Mouse (Mus musculus) midbrain, embryonic 13.5 days (tissue): ENCODE data around the gene Clcn5. TPM values are rescaled to one million over a fixed set of nuclear protein-coding genes. Genes with fewer than 3 reads are reported as not detected.

Experiments
- ATAC-seq: fragments of 200-750 bp; cut with Nextera tagmentation; 2 replicates; pipeline ENCODE4 v1.8.0; 2017; ENCODE audit warnings: mild to moderate bottlenecking, moderate TSS enrichment, moderate library complexity
- H3K27ac ChIP-seq: fragments of 300-500 bp; sonication (generic); 2 replicates; pipeline ENCODE4 v1.5.1; 2015; ENCODE audit warnings: inconsistent platforms, mild to moderate bottlenecking, moderate library complexity
- H3K27me3 ChIP-seq: fragments of 300-500 bp; sonication (generic); 2 replicates; pipeline ENCODE4 v1.6.1; 2015; ENCODE audit warnings: mild to moderate bottlenecking, inconsistent platforms
- H3K36me3 ChIP-seq: fragments of 300-500 bp; sonication (generic); 2 replicates; pipeline ENCODE4 v1.6.1; 2015; ENCODE audit warnings: mild to moderate bottlenecking, inconsistent platforms
- H3K4me1 ChIP-seq: fragments of 300-500 bp; sonication (generic); replicated peaks from 2 replicates; pipeline ENCODE4 v1.6.1; 2015; ENCODE audit warnings: inconsistent platforms
- H3K4me2 ChIP-seq: fragments of 300-500 bp; sonication (generic); replicated peaks from 2 replicates; pipeline ENCODE4 v1.6.1; 2015; ENCODE audit warnings: moderate library complexity, mild to moderate bottlenecking, inconsistent platforms
- H3K4me3 ChIP-seq: fragments of 300-500 bp; sonication (generic); replicated peaks from 2 replicates; pipeline ENCODE4 v1.5.1; 2015; ENCODE audit warnings: mild to moderate bottlenecking, inconsistent platforms
- H3K9ac ChIP-seq: fragments of 300-500 bp; sonication (generic); replicated peaks from 2 replicates; pipeline ENCODE4 v1.6.1; 2015; ENCODE audit warnings: mild to moderate bottlenecking, inconsistent platforms
- H3K9me3 ChIP-seq: fragments of 300-500 bp; sonication (generic); 2 replicates; pipeline ENCODE4 v1.6.1; 2016; ENCODE audit warnings: mild to moderate bottlenecking, inconsistent platforms
- WGBS: fragments of 180-500 bp; shearing (Covaris S2); methylation state at CpG from one replicate; pipeline ENCODE4 v1.1.7; 2015; 5-methylcytosine and 5-hydroxymethylcytosine counted together
- polyA plus RNA-seq: library from polyadenylated mRNA; unstranded; fragments of >200 nt; fragmentation: Nextera tagmentation; extraction: Ambion mirVana; gene quantifications from 2 replicates; pipeline ENCODE4 v1.2.1, GENCODE M21; 2015

Clcn5 gene
- polyA plus RNA-seq, 1 experiment from 2014 or later = 6.2 TPM

DNA sequence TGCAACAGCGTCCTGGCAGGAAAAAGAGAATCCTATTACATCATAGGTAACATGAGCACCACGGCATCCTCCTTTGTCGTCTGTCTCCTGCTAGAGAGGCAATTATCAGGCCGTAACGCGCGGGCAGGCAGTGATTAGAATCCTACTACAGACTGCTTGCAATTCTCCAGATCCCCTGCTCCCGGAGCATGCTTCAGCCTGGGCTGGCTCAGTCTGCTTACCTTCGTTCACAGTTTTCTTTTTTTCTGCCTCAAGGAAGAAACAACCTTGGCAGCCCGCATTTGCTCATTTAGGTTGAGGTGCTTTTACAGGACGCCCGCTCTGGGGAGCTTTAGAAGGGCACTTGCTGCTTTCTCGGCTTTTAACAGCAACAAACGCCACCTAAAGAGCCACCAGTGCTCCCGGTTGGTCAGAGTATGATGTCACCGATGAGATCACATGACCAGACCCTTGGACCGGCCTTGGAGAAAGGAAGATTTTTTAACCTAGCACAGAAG is 130.8 kb downstream of the Clcn5 start:
- Histone ChIP-seq H3K9me3 (no peaks in the 10 kb centered on the region), H3K36me3 (0 out of 2 replicates have a peak, but pooled peaks cover under 1% of the 10 kb centered on the region), H3K9ac (peak overlapping the region; percentile 68), H3K27me3 (no peaks in the 10 kb centered on the region), H3K4me2 (peak overlapping the region; percentile 56), H3K4me1 (peaks cover 12% of the 10 kb centered on the region; the same call in 1 of the 2 replicates), H3K27ac (peak overlapping the region; percentile 89), H3K4me3 (peak overlapping the region; percentile 46)
- ATAC-seq = peak; percentile 95
- 17% methylated on average over 17 of the region's 17 CpGs for WGBS

DNA sequence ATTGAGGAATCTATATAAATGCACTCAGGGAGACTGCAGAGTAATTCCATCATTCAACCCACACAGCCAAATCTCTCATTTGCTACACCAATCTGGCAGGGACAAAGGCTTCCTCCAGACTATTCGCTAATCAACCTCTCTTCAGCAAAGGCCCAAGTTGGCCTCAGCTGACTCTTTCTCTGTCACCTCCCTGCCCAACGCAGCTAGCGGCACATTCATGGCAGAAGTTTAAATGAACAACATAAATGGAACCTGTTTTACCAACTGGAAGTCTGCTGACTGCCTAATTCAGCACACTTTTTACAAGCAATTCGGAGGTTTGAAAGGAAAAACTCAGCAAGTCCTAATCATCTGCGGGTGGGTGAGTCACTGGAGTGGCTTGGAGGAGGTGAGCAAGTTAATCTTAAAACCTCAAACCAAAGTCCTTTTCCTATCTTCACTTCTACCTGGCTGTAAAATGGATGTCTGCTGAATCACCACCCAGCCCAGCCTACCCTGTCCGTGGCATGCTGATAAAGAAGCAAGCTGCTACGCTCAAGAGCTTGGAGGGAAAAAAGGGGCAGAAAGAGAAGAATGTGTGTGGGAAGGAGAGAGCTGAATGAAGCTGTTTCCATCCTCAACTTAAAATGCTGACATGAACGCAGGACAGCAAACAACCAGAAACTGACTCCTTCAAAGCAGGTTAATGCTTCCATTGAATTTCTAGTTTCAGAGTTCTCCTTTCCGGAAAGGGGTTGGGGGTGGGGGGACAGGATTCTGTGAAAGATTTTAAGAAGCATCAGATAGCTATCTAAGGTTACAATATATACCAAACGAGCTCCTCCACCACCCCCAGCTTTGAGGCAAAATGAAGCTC is 131.5 kb downstream of the Clcn5 start:
- Histone ChIP-seq H3K4me1 (peaks cover 12% of the 10 kb centered on the region; the same call in 1 of the 2 replicates), H3K4me2 (peak overlapping the region; percentile 56), H3K27me3 (no peaks in the 10 kb centered on the region), H3K36me3 (0 out of 2 replicates have a peak, but pooled peaks cover 5% of the 10 kb centered on the region), H3K27ac (peak overlapping the region; percentile 89), H3K9ac (peak overlapping the region; percentile 68), H3K9me3 (no peaks in the 10 kb centered on the region), H3K4me3 (peak overlapping the region; percentile 46)
- 28% methylated on average over 10 of the region's 10 CpGs for whole genome bisulfite sequencing
- 0 out of 2 replicates have a peak, but pooled peaks have one; percentile 36 for ATAC-seq

- ATAC-seq = no peak
- H3K9ac ChIP-seq = no peak overlapping the region
- no peaks in the 10 kb centered on the region for H3K9me3 ChIP-seq
- H3K4me2 ChIP-seq = no peak overlapping the region
- no peak overlapping the region for H3K27ac ChIP-seq
- peaks cover 11% of the 10 kb centered on the region for H3K36me3 ChIP-seq
- H3K4me3 ChIP-seq = no peak overlapping the region
- no peaks in the 10 kb centered on the region for H3K4me1 ChIP-seq
- H3K27me3 ChIP-seq = no peaks in the 10 kb centered on the region
- 91% methylated on average over 5 of the region's 5 CpGs for WGBS
Measured at GRCm38 (mm10) chrX:7170156-7170555, 149.0 kb downstream of the Clcn5 start.

DNA sequence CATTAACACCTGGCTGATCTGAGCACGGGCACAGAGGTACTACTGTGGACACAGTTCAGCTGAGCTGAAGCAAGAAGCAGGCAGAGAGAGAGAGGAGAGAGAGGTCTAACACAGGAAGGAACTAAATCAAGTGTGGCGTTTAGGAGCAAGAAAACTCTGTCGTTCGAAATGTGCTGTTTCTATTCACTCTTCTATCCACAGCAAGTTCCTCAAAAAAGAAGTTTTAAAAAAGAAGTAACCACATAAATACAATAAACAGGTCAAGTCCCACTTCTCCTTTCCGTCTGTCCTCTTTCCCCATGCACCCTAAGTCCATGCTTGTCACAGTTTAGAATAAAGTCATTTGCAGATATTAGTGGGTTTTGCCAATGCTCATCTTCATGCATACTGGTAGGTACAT is 150.4 kb downstream of the Clcn5 start:
- H3K36me3 ChIP-seq = peaks cover 14% of the 10 kb centered on the region
- no peak overlapping the region for H3K4me2 ChIP-seq
- no peak overlapping the region for H3K9ac ChIP-seq
- WGBS = 90% methylated on average over 5 of the region's 5 CpGs
- no peak overlapping the region for H3K4me3 ChIP-seq
- no peaks in the 10 kb centered on the region for H3K27me3 ChIP-seq
- no peaks in the 10 kb centered on the region for H3K9me3 ChIP-seq
- H3K4me1 ChIP-seq = no peaks in the 10 kb centered on the region
- H3K27ac ChIP-seq = no peak overlapping the region
- ATAC-seq = no peak

- Histone ChIP-seq H3K4me1 (0 out of 2 replicates have a peak, but pooled peaks cover 2% of the 10 kb centered on the region), H3K9me3 (no peaks in the 10 kb centered on the region), H3K27ac (no peak overlapping the region), H3K4me3 (no peak overlapping the region), H3K27me3 (no peaks in the 10 kb centered on the region), H3K9ac (no peak overlapping the region), H3K36me3 (peaks cover 30% of the 10 kb centered on the region), H3K4me2 (no peak overlapping the region)
- ATAC-seq = no peak
- 84% methylated on average over 3 of the region's 3 CpGs for WGBS
Measured at GRCm38 (mm10) chrX:7157976-7158375, 161.2 kb downstream of the Clcn5 start.

DNA sequence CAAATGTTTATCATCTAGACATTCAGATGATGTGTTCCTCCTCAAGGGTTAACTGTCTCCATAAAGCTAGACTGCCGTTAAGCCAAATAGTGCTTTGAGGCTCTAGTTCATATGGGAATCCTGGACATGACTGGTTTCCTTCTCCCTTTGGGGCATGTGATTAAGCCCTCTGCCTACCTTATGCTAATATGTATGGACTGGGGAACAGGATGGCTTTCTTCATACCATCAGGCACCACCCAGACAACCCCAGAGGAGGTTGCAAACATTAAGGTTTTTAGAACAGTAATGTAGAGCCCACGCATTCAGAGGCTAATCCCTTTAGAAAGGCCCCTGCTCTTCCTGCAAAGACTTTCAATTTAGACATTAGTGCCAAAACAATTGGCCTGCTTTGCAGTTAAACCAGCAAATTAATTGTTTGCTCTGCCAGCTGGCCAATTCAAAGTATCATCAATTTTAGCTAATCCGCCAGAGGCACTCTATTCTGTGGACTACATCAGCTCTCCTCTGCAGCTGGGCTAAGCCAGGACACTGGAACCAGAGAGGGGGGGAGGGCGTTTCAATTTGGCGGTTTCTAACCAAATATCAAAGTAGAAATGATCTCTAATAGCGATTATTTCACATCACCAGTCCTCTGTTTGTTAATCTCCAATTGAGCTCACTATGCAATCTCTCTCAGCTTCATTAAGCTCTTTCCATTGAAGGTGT is 163.0 kb downstream of the Clcn5 start:
- 40% methylated on average over 6 of the region's 6 CpGs for WGBS
- Histone ChIP-seq H3K27me3 (no peaks in the 10 kb centered on the region), H3K27ac (no peak overlapping the region), H3K4me2 (no peak overlapping the region), H3K36me3 (peaks cover 23% of the 10 kb centered on the region), H3K9me3 (0 out of 2 replicates have a peak, but pooled peaks cover 3% of the 10 kb centered on the region), H3K9ac (no peak overlapping the region), H3K4me1 (0 out of 2 replicates have a peak, but pooled peaks cover 2% of the 10 kb centered on the region), H3K4me3 (no peak overlapping the region)
- peak; percentile 86 for ATAC-seq

DNA sequence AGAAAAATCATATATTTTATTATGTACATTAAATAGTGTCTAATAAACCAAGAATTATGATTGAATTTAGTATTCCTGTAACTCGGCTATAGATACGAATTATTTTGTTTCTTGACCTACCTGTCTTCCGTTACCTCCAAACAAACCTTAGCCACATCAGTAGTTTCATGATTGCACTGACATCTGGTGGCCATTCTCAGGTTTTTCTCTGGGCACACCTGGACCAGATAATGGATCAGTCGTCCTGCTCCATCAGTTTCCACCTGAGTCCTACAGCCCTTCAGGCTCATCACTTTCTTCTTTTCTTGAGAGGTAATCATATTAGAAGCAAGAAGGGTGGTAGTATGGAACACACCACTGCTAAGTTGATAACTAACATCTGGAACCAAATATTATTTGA is 169.0 kb downstream of the Clcn5 start:
- Histone ChIP-seq H3K4me3 (no peak overlapping the region), H3K27me3 (no peaks in the 10 kb centered on the region), H3K9ac (no peak overlapping the region), H3K9me3 (0 out of 2 replicates have a peak, but pooled peaks cover 3% of the 10 kb centered on the region), H3K36me3 (no peaks in the 10 kb centered on the region), H3K27ac (no peak overlapping the region), H3K4me1 (no peaks in the 10 kb centered on the region), H3K4me2 (no peak overlapping the region)
- no peak for ATAC-seq
- WGBS = 85% methylated on average over 4 of the region's 4 CpGs

DNA sequence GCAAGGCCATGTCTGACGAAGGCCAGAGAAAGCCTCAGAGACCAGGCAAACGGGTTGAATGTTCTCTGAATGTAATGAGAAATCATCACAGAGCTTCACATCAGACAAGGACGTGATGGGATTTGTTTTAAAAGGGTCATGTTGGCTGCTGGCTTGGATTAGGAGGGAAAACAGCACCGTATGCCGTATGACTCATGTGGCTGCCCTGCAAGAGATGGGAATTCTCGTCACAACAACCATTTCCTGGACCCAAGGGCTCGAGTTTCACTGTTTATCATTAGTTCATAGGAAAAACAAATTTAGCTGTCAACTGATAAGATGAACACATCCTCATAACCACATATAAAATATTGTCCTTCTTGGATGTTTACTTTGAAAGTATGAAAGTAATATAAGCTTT is 173.0 kb downstream of the Clcn5 start:
- H3K36me3 ChIP-seq = no peaks in the 10 kb centered on the region
- H3K27me3 ChIP-seq = no peaks in the 10 kb centered on the region
- no peak overlapping the region for H3K4me2 ChIP-seq
- no peak for ATAC-seq
- no peak overlapping the region for H3K4me3 ChIP-seq
- H3K9ac ChIP-seq = no peak overlapping the region
- no peaks in the 10 kb centered on the region for H3K9me3 ChIP-seq
- WGBS = 76% methylated on average over 7 of the region's 7 CpGs
- no peak overlapping the region for H3K27ac ChIP-seq
- H3K4me1 ChIP-seq = no peaks in the 10 kb centered on the region

DNA sequence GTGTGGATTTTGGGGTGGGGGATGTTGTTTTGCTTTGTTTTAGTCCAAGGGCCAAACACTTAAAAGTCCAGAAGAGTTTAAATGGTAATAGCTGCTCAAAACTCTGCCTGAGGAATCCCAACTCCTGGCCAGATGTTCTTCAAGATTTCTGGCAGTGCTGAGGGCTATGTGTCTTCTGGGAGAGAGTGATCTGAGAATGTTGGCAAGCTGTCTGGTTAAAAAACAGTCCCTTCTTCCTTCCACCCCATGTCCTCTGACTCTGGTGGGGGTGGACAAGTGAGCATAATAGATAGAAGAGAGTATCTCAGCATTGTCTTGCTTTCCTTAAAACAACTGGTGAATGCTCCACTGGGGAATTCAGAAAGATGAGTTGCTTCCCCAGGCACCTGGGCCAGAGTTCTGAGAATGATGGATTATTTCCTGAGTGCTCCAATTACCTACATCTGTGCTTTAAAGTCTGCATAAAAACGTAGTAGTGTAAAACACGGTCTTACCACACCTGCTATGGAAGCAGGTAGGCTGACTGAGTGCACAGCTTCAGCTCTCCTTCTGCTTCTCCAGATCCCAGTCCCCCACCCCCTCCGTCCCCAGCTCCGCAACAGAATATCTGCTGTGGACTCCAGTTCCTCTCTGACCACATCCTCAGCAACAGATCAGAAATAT is 197.4 kb downstream of the Clcn5 start:
- Histone ChIP-seq H3K9ac (no peak overlapping the region), H3K27ac (no peak overlapping the region), H3K9me3 (no peaks in the 10 kb centered on the region), H3K27me3 (no peaks in the 10 kb centered on the region), H3K4me1 (no peaks in the 10 kb centered on the region), H3K4me2 (no peak overlapping the region), H3K36me3 (no peaks in the 10 kb centered on the region), H3K4me3 (no peak overlapping the region)
- WGBS = 76% methylated on average over 4 of the region's 4 CpGs
- no peak for ATAC-seq

GRCm38 (mm10) chrX:7114885-7115284 is 204.3 kb downstream of the Clcn5 start:
- Histone ChIP-seq H3K27ac (no peak overlapping the region), H3K4me1 (no peaks in the 10 kb centered on the region), H3K27me3 (no peaks in the 10 kb centered on the region), H3K36me3 (no peaks in the 10 kb centered on the region), H3K9ac (no peak overlapping the region), H3K9me3 (no peaks in the 10 kb centered on the region), H3K4me2 (no peak overlapping the region), H3K4me3 (no peak overlapping the region)
- WGBS = 86% methylated on average over 3 of the region's 3 CpGs
- ATAC-seq = no peak
